Mouse (Mus musculus) stomach, embryonic 14.5 days (tissue): ENCODE measurements around the gene Col28a1. TPM values are rescaled to one million over a fixed set of nuclear protein-coding genes. Genes with fewer than 3 reads are reported as not detected.
A peak's percentile ranks its signal among the peaks of the same experiment; 100 is the strongest.

Source experiments
- ATAC-seq: fragments of 200-750 bp; cut with Nextera tagmentation; 2 replicates; pipeline ENCODE4 v1.8.0; 2017; ENCODE audit warnings: low read depth, moderate TSS enrichment; ENCODE audit not compliant: insufficient number of reproducible peaks, insufficient read depth, low FRiP score
- H3K27ac ChIP-seq: fragments of 300-500 bp; sonication (generic); 2 replicates; pipeline ENCODE4 v1.5.1; 2014; ENCODE audit warnings: mild to moderate bottlenecking, low read length, moderate library complexity, mixed read lengths
- H3K27me3 ChIP-seq: fragments of 300-500 bp; sonication (generic); 2 replicates; pipeline ENCODE4 v1.6.1; 2014; ENCODE audit warnings: low read length, control low read depth, mixed read lengths; ENCODE audit not compliant: control insufficient read depth, insufficient read depth
- H3K36me3 ChIP-seq: fragments of 300-500 bp; sonication (generic); 2 replicates; pipeline ENCODE4 v1.6.1; 2014; ENCODE audit warnings: mild to moderate bottlenecking, control low read depth, low read length, moderate library complexity, mixed read lengths; ENCODE audit not compliant: control insufficient read depth, insufficient read depth
- H3K4me1 ChIP-seq: fragments of 300-500 bp; sonication (generic); 2 replicates; pipeline ENCODE4 v1.6.1; 2014; ENCODE audit warnings: low read length, control low read depth, mixed read lengths; ENCODE audit not compliant: control insufficient read depth, insufficient read depth
- H3K4me2 ChIP-seq: fragments of 300-500 bp; sonication (generic); replicated peaks from 2 replicates; pipeline ENCODE4 v1.6.1; 2014; ENCODE audit warnings: low read depth, low read length, control low read depth
- H3K4me3 ChIP-seq: fragments of 300-500 bp; sonication (generic); 2 replicates; pipeline ENCODE4 v1.5.1; 2014; ENCODE audit warnings: low read depth, low read length, control low read depth
- H3K9ac ChIP-seq: fragments of 300-500 bp; sonication (generic); replicated peaks from 2 replicates; pipeline ENCODE4 v1.6.1; 2014; ENCODE audit warnings: low read depth, mild to moderate bottlenecking, control low read depth, low read length, moderate library complexity, mixed read lengths
- H3K9me3 ChIP-seq: fragments of 300-500 bp; sonication (generic); 2 replicates; pipeline ENCODE4 v1.6.1; 2016; ENCODE audit warnings: low read depth, low read length, control low read depth; ENCODE audit not compliant: control insufficient read depth
- WGBS: fragments of 180-500 bp; shearing (Covaris S2); extraction: QIAGEN DNeasy Blood & Tissue Kit; methylation state at CpG from one replicate; pipeline ENCODE4 v1.1.7; 2014; 5-methylcytosine and 5-hydroxymethylcytosine counted together
- polyA plus RNA-seq: library from polyadenylated mRNA; unstranded; fragments of >200 nt; fragmentation: Nextera tagmentation; extraction: Ambion mirVana; gene quantifications from 2 replicates; pipeline ENCODE4 v1.2.1, GENCODE M21; 2014

Col28a1 gene
- polyA plus RNA-seq, 1 experiment from 2014 or later = 1.2 TPM

- H3K9me3 ChIP-seq = no peaks in the 10 kb centered on the region
- H3K4me1 ChIP-seq = peaks cover 5% of the 10 kb centered on the region; the same call in 1 of the 2 replicates
- H3K36me3 ChIP-seq = no peaks in the 10 kb centered on the region
- ATAC-seq = no peak
- H3K4me3 ChIP-seq = no peak overlapping the region
- H3K9ac ChIP-seq = no peak overlapping the region
- H3K27me3 ChIP-seq = no peaks in the 10 kb centered on the region
- WGBS = 74% methylated on average over 4 of the region's 4 CpGs
- H3K27ac ChIP-seq = no peak overlapping the region
- no peak overlapping the region for H3K4me2 ChIP-seq
Measured at GRCm38 (mm10) chr6:7969376-7969775, 223.0 kb downstream of the Col28a1 start.

GRCm38 (mm10) chr6:7965833-7966522 lies 226.4 kb downstream of the Col28a1 start:
- H3K9ac ChIP-seq = no peak overlapping the region
- no peak overlapping the region for H3K27ac ChIP-seq
- 28% methylated on average over 11 of the region's 11 CpGs for WGBS
- no peaks in the 10 kb centered on the region for H3K36me3 ChIP-seq
- no peaks in the 10 kb centered on the region for H3K9me3 ChIP-seq
- ATAC-seq = peak; percentile 85
- no peaks in the 10 kb centered on the region for H3K27me3 ChIP-seq
- no peak overlapping the region; the same call in 1 of the 2 replicates for H3K4me2 ChIP-seq
- H3K4me1 ChIP-seq = peaks cover 5% of the 10 kb centered on the region; the same call in 1 of the 2 replicates
- no peak overlapping the region for H3K4me3 ChIP-seq

GRCm38 (mm10) chr6:7962749-7963148 lies 229.7 kb downstream of the Col28a1 start:
- Histone ChIP-seq H3K27me3 (no peaks in the 10 kb centered on the region), H3K4me2 (no peak overlapping the region)
- WGBS = 90% methylated on average over 7 of the region's 7 CpGs

GRCm38 (mm10) chr6:7952208-7952607 lies 240.2 kb downstream of the Col28a1 start:
- Histone ChIP-seq H3K9ac (no peak overlapping the region), H3K9me3 (no peaks in the 10 kb centered on the region), H3K27me3 (no peaks in the 10 kb centered on the region), H3K27ac (no peak overlapping the region), H3K4me3 (no peak overlapping the region), H3K4me1 (no peaks in the 10 kb centered on the region), H3K36me3 (no peaks in the 10 kb centered on the region), H3K4me2 (no peak overlapping the region)
- 52% methylated on average over 2 of the region's 2 CpGs for WGBS
- no peak for ATAC-seq

More at GRCm38 (mm10) chr6:7962749-7963148, 229.7 kb downstream of the Col28a1 start:
- H3K27ac ChIP-seq = no peak overlapping the region
- H3K36me3 ChIP-seq = no peaks in the 10 kb centered on the region
- no peak overlapping the region for H3K9ac ChIP-seq
- H3K9me3 ChIP-seq = no peaks in the 10 kb centered on the region
- H3K4me3 ChIP-seq = no peak overlapping the region
- ATAC-seq = no peak
- peaks cover 5% of the 10 kb centered on the region; the same call in 1 of the 2 replicates for H3K4me1 ChIP-seq

- Histone ChIP-seq H3K27ac (no peak overlapping the region), H3K9ac (no peak overlapping the region), H3K27me3 (no peaks in the 10 kb centered on the region), H3K4me1 (no peaks in the 10 kb centered on the region), H3K4me2 (no peak overlapping the region), H3K4me3 (no peak overlapping the region), H3K9me3 (no peaks in the 10 kb centered on the region), H3K36me3 (no peaks in the 10 kb centered on the region)
- ATAC-seq = no peak
Measured at GRCm38 (mm10) chr6:7951778-7952177, 240.6 kb downstream of the Col28a1 start.

Other genes with a start within 250 kb of the Col28a1 start
- 30.7 and 32.1 TPM in 2 replicates for gene Mios, start 16.6 kb upstream of the Col28a1 start, polyA plus RNA-seq
- 152 and 157 TPM in 2 replicates for gene Rpa3, start 66.6 kb upstream of the Col28a1 start, polyA plus RNA-seq
- gene Umad1, start 66.7 kb upstream of the Col28a1 start, polyA plus RNA-seq = 26.8 and 28.3 TPM in 2 replicates
- 10.4 and 11.6 TPM in 2 replicates for gene Gm45062, start 66.8 kb upstream of the Col28a1 start, polyA plus RNA-seq